Mouse (Mus musculus) MEL (cell line): ENCODE data around the gene Shld2. TPM values are rescaled to one million over a fixed set of nuclear protein-coding genes. Genes with fewer than 3 reads are reported as not detected.

ENCODE experiments used
- DNase-seq: peaks from one replicate; pipeline ENCODE4 v3.0.0; 2011; ENCODE audit warnings: low read depth, low spot score
- H3K27ac ChIP-seq: 2 replicates; pipeline ENCODE4 v1.5.1; 2012; ENCODE audit warnings: low read depth, mild to moderate bottlenecking, control low read depth, low read length, moderate library complexity; ENCODE audit not compliant: control insufficient read depth
- H3K27me3 ChIP-seq, 2 experiments: fragments of 150-350 bp in 1 of 2; sonication (generic) in 1 of 2; 2 replicates each; pipeline ENCODE4 v1.6.1; 2012; ENCODE audit warnings: low read length in 2 of 2, mild to moderate bottlenecking in 2 of 2, improper control_type of control experiment in 1 of 2, moderate library complexity in 1 of 2; ENCODE audit not compliant: insufficient read depth in 2 of 2, control insufficient read depth in 1 of 2
- H3K36me3 ChIP-seq, 2 experiments: 2 replicates each; pipeline ENCODE4 v1.6.1; 2012 to 2014; ENCODE audit warnings: low read length in 2 of 2, improper control_type of control experiment in 1 of 2, inconsistent platforms in 1 of 2, mild to moderate bottlenecking in 1 of 2; ENCODE audit not compliant: insufficient read depth in 2 of 2, control insufficient read depth in 1 of 2
- H3K4me1 ChIP-seq, 2 experiments: fragments of 150-350 bp in 1 of 2; sonication (generic) in 1 of 2; 2 replicates each; pipeline ENCODE4 v1.6.1; 2012; ENCODE audit warnings: low read length in 2 of 2, improper control_type of control experiment in 1 of 2, mild to moderate bottlenecking in 1 of 2; ENCODE audit not compliant: insufficient read depth in 2 of 2, control insufficient read depth in 1 of 2
- H3K4me3 ChIP-seq, 2 experiments: fragments of 150-350 bp in 1 of 2; sonication (generic) in 1 of 2; 2 replicates each; pipeline ENCODE4 v1.5.1; 2012; ENCODE audit warnings: low read depth in 2 of 2, low read length in 2 of 2, mild to moderate bottlenecking in 2 of 2, moderate library complexity in 2 of 2, control low read depth in 1 of 2, improper control_type of control experiment in 1 of 2; ENCODE audit not compliant: control insufficient read depth in 1 of 2, insufficient read depth in 1 of 2
- H3K79me2 ChIP-seq: 2 replicates; pipeline ENCODE4 v1.6.1; 2012; ENCODE audit warnings: mild to moderate bottlenecking, low read length, moderate library complexity; ENCODE audit not compliant: control insufficient read depth, poor library complexity, insufficient read depth
- H3K9ac ChIP-seq: 2 replicates; pipeline ENCODE4 v1.6.1; 2012; ENCODE audit warnings: low read depth, mild to moderate bottlenecking, control low read depth, low read length, moderate library complexity; ENCODE audit not compliant: control insufficient read depth, poor library complexity, severe bottlenecking
- H3K9me3 ChIP-seq: fragments of 150-350 bp; sonication (generic); replicated peaks from 2 replicates; pipeline ENCODE4 v1.6.1; 2012; ENCODE audit warnings: mild to moderate bottlenecking, low read length, improper control_type of control experiment, moderate library complexity; ENCODE audit not compliant: insufficient read depth
- CTCF ChIP-seq, 3 experiments: IDR thresholded peaks in 2 of 3; conservative IDR thresholded peaks in 1 of 3; 2 replicates each; pipeline ENCODE4 v1.5.1; 2011 to 2012; ENCODE audit warnings: low read length in 3 of 3, low read depth in 2 of 3, mild to moderate bottlenecking in 2 of 3, improper control_type of control experiment in 1 of 3, inconsistent platforms in 1 of 3, mixed read lengths in 1 of 3, moderate library complexity in 1 of 3; ENCODE audit not compliant: control insufficient read depth in 1 of 3, insufficient read depth in 1 of 3, poor library complexity in 1 of 3, severe bottlenecking in 1 of 3
- E2F4 ChIP-seq: IDR thresholded peaks from 2 replicates; pipeline ENCODE4 v1.6.1; 2011; ENCODE audit warnings: low read depth, low read length, improper control_type of control experiment, borderline replicate concordance
- ELF1 ChIP-seq: IDR thresholded peaks from 2 replicates; pipeline ENCODE4 v1.6.1; 2014; ENCODE audit warnings: low read depth, mild to moderate bottlenecking, inconsistent platforms, low read length, improper control_type of control experiment, moderate library complexity
- EP300 ChIP-seq, 2 experiments: IDR thresholded peaks; 2 replicates each; pipeline ENCODE4 v1.6.1; 2011; ENCODE audit warnings: improper control_type of control experiment in 2 of 2, low read length in 2 of 2, low read depth in 1 of 2, mild to moderate bottlenecking in 1 of 2
- ETS1 ChIP-seq: IDR thresholded peaks from 2 replicates; pipeline ENCODE4 v1.6.1; 2012; ENCODE audit warnings: low read depth, mild to moderate bottlenecking, inconsistent platforms, low read length, improper control_type of control experiment, moderate library complexity
- GABPA ChIP-seq: IDR thresholded peaks from 2 replicates; pipeline ENCODE4 v1.6.1; 2012; ENCODE audit warnings: low read depth, mild to moderate bottlenecking, inconsistent platforms, low read length, improper control_type of control experiment, moderate library complexity
- GATA1 ChIP-seq: IDR thresholded peaks from 2 replicates; pipeline ENCODE4 v1.6.1; 2011; ENCODE audit warnings: low read depth, low read length, improper control_type of control experiment
- HCFC1 ChIP-seq: IDR thresholded peaks from 2 replicates; pipeline ENCODE4 v1.6.1; 2012; ENCODE audit warnings: low read depth, mild to moderate bottlenecking, inconsistent platforms, low read length, improper control_type of control experiment, moderate library complexity
- JUND ChIP-seq: IDR thresholded peaks from 2 replicates; pipeline ENCODE4 v1.6.1; 2011; ENCODE audit warnings: low read depth, mild to moderate bottlenecking, improper control_type of control experiment, low read length
- KAT2A ChIP-seq: conservative IDR thresholded peaks from 2 replicates; pipeline ENCODE4 v1.6.1; 2012; ENCODE audit warnings: low read depth, low read length, improper control_type of control experiment, inconsistent platforms
- MAFK ChIP-seq: IDR thresholded peaks from 2 replicates; pipeline ENCODE4 v1.6.1; 2011; ENCODE audit warnings: low read depth, mild to moderate bottlenecking, low read length, improper control_type of control experiment, borderline replicate concordance
- MAX ChIP-seq: IDR thresholded peaks from 2 replicates; pipeline ENCODE4 v1.6.1; 2011; ENCODE audit warnings: low read length, improper control_type of control experiment
- MXI1 ChIP-seq: IDR thresholded peaks from 2 replicates; pipeline ENCODE4 v1.6.1; 2011; ENCODE audit warnings: mild to moderate bottlenecking, low read depth, low read length, improper control_type of control experiment
- MYB ChIP-seq: IDR thresholded peaks from 2 replicates; pipeline ENCODE4 v1.6.1; 2011; ENCODE audit warnings: mild to moderate bottlenecking, low read depth, low read length, improper control_type of control experiment
- MYC ChIP-seq: IDR thresholded peaks from 2 replicates; pipeline ENCODE4 v1.6.1; 2011; ENCODE audit warnings: low read depth, mild to moderate bottlenecking, low read length, improper control_type of control experiment, moderate library complexity
- NRF1 ChIP-seq: IDR thresholded peaks from 2 replicates; pipeline ENCODE4 v1.6.1; 2014; ENCODE audit warnings: low read depth, mild to moderate bottlenecking, inconsistent platforms, low read length, improper control_type of control experiment, moderate library complexity; ENCODE audit not compliant: poor library complexity, insufficient read depth, severe bottlenecking
- POLR2AphosphoS2 ChIP-seq: IDR thresholded peaks from 2 replicates; pipeline ENCODE4 v1.6.1; 2011; ENCODE audit warnings: low read length, improper control_type of control experiment
- SIN3A ChIP-seq: IDR thresholded peaks from 2 replicates; pipeline ENCODE4 v1.6.1; 2012; ENCODE audit warnings: low read length, improper control_type of control experiment, inconsistent platforms
- SMC3 ChIP-seq: IDR thresholded peaks from 2 replicates; pipeline ENCODE4 v1.6.1; 2011; ENCODE audit warnings: low read depth, low read length, improper control_type of control experiment
- TBP ChIP-seq: IDR thresholded peaks from 2 replicates; pipeline ENCODE4 v1.8.0; 2011; ENCODE audit warnings: low read depth, low read length, improper control_type of control experiment
- TCF12 ChIP-seq: IDR thresholded peaks from 2 replicates; pipeline ENCODE4 v1.6.1; 2014; ENCODE audit warnings: low read depth, mild to moderate bottlenecking, inconsistent platforms, low read length, improper control_type of control experiment, moderate library complexity
- USF1 ChIP-seq: IDR thresholded peaks from 2 replicates; pipeline ENCODE4 v1.6.1; 2014; ENCODE audit warnings: low read depth, mild to moderate bottlenecking, inconsistent platforms, low read length, improper control_type of control experiment, moderate library complexity
- ZC3H11A ChIP-seq: IDR thresholded peaks from 2 replicates; pipeline ENCODE4 v1.6.1; 2012; ENCODE audit warnings: low read depth, mild to moderate bottlenecking, inconsistent platforms, low read length, improper control_type of control experiment
- ZMIZ1 ChIP-seq: IDR thresholded peaks from 2 replicates; pipeline ENCODE4 v1.6.1; 2012; ENCODE audit warnings: low read depth, mild to moderate bottlenecking, inconsistent platforms, low read length, improper control_type of control experiment, moderate library complexity
- ZNF384 ChIP-seq: IDR thresholded peaks from 2 replicates; pipeline ENCODE4 v1.6.1; 2012; ENCODE audit warnings: low read depth, mild to moderate bottlenecking, inconsistent platforms, low read length, improper control_type of control experiment
- polyA plus RNA-seq, 2 experiments: library from polyadenylated mRNA; stranded (reverse) in 1 of 2; unstranded in 1 of 2; fragments of >175 nt in 1 of 2; fragments of >200 nt in 1 of 2; gene quantifications; 2 replicates each; pipeline versions ENCODE4 v1.2.1 to v1.2.4; 2012; ENCODE audit warnings: low replicate concordance in 2 of 2, low read depth in 1 of 2; ENCODE audit not compliant: insufficient read length in 2 of 2, insufficient read depth in 1 of 2, missing spikeins in 1 of 2
- total RNA-seq: library from RNA; depleted of rRNA; stranded (reverse); fragments of 300-350 nt; gene quantifications from 2 replicates; pipeline ENCODE4 v1.2.3, GENCODE M21; 2012

The Shld2 gene
- total and polyA plus RNA-seq, 3 experiments, result 7.0 to 7.9 TPM; not detected in 1

GRCm38 (mm10) chr14:34290229-34290628 is 20.1 kb downstream of the Shld2 start:
- no peaks in the 10 kb centered on the region; the same call in 1 of the 2 replicates for H3K79me2 ChIP-seq
- H3K27me3 ChIP-seq, result no peaks in the 10 kb centered on the region
- H3K9ac ChIP-seq, result no peak overlapping the region
- DNase-seq, result peak; percentile 34
- TF ChIP-seq E2F4 (no peak), EP300 (IDR thresholded peaks at IDR 0.05; ENCODE audit: low read depth in 1 of 2, low read length in 2 of 2) (0 out of 4 replicates have a peak, but pooled peaks of 1 of the 2 experiments have one; percentile 27), ZNF384 (0 out of 2 replicates have a peak, but pooled peaks have one; percentile 43)
- H3K4me1 ChIP-seq, result peaks cover 11 to 28% of the 10 kb centered on the region in 2 experiments
- peak overlapping the region; percentile 25; the same call in 1 of the 2 replicates for H3K27ac ChIP-seq
- H3K36me3 ChIP-seq, result peaks cover 0 to 21% of the 10 kb centered on the region in 2 experiments; a peak in 2 of 4 replicates
- no peaks in the 10 kb centered on the region for H3K9me3 ChIP-seq
- no peak overlapping the region for H3K4me3 ChIP-seq

- peaks cover 11 to 32% of the 10 kb centered on the region in 2 experiments for H3K4me1 ChIP-seq
- DNase-seq, result peak; percentile 41
- no peaks in the 10 kb centered on the region; the same call in 1 of the 2 replicates for H3K79me2 ChIP-seq
- peak overlapping the region in 1 of 2 experiments; percentile 39; a peak in 2 of 4 replicates for H3K4me3 ChIP-seq
- H3K27ac ChIP-seq, result peak overlapping the region; percentile 69
- H3K9me3 ChIP-seq, result no peaks in the 10 kb centered on the region
- peak overlapping the region; percentile 27; the same call in 1 of the 2 replicates for H3K9ac ChIP-seq
- H3K27me3 ChIP-seq, result no peaks in the 10 kb centered on the region
- TF ChIP-seq KAT2A (no peak), ZMIZ1 (no peak), CTCF (IDR thresholded peaks at IDR 0.05 in 2 of 3, conservative IDR thresholded peaks at IDR 0.05 in 1 of 3; ENCODE audit: control insufficient read depth in 1 of 3, insufficient read depth in 1 of 3, low read depth in 2 of 3, low read length in 3 of 3, poor library complexity in 1 of 3, severe bottlenecking in 1 of 3) (no peak), ETS1 (peak; percentile 47; the same call in 1 of the 2 replicates), USF1 (no peak), SMC3 (no peak), E2F4 (no peak), MXI1 (no peak), MYB (peak; percentile 75; the same call in 1 of the 2 replicates), ELF1 (no peak), MYC (no peak), MAFK (no peak), TBP (no peak), HCFC1 (no peak), ZC3H11A (no peak), JUND (no peak), EP300 (IDR thresholded peaks at IDR 0.05; ENCODE audit: low read depth in 1 of 2, low read length in 2 of 2) (peak; percentile 73 to 81), MAX (no peak), GABPA (no peak), TCF12 (peak; percentile 36; the same call in 1 of the 2 replicates), NRF1 (no peak), SIN3A (peak; percentile 50), POLR2AphosphoS2 (no peak), GATA1 (peak; percentile 54; the same call in 1 of the 2 replicates)
- H3K36me3 ChIP-seq, result peaks cover 0 to 25% of the 10 kb centered on the region in 2 experiments; a peak in 2 of 4 replicates
Measured at GRCm38 (mm10) chr14:34289259-34290015, 20.9 kb downstream of the Shld2 start.
